Mouse (Mus musculus): ENCODE measurements around the gene Tbc1d16.

DNA sequence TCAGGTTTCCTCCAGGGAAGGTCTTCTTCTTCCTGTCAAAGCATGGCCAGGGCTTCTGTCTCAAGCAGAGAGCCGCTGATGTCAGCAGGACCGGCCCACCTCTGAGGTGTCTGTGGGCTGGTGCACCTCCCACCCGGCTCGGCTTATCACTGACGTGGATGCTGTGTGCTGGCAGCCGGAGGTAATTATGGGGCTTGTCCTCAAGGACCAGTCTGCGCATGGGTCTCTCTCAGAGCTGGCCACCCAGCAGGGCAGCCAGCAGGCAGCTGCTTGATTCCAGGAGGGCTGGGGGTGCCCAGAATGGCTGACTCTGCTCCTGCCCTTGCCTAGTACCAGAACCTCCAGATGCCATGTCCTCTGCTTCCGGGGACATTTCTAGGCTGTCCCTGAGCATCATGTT lies 122.6 kb downstream of the Tbc1d16 start:
- no peak for TF ChIP-seq CTCF (IDR thresholded peaks at IDR 0.05; ENCODE audit: extremely low read depth, insufficient read depth, insufficient read length, insufficient replicate concordance)
- TF ChIP-seq POLR2A (IDR thresholded peaks at IDR 0.05; ENCODE audit: low read depth, low read length) = no peak

All from spleen, adult 2 months (tissue).